Mouse (Mus musculus) cerebellum, adult 9-11 months (tissue): Measurements from ENCODE around the gene C1galt1c1.
A peak's percentile ranks its signal among the peaks of the same experiment; 100 is the strongest.

Experiments used
- DNase-seq: peaks from one replicate; pipeline ENCODE4 v3.0.0; 2022

Gene C1galt1c1

DNA sequence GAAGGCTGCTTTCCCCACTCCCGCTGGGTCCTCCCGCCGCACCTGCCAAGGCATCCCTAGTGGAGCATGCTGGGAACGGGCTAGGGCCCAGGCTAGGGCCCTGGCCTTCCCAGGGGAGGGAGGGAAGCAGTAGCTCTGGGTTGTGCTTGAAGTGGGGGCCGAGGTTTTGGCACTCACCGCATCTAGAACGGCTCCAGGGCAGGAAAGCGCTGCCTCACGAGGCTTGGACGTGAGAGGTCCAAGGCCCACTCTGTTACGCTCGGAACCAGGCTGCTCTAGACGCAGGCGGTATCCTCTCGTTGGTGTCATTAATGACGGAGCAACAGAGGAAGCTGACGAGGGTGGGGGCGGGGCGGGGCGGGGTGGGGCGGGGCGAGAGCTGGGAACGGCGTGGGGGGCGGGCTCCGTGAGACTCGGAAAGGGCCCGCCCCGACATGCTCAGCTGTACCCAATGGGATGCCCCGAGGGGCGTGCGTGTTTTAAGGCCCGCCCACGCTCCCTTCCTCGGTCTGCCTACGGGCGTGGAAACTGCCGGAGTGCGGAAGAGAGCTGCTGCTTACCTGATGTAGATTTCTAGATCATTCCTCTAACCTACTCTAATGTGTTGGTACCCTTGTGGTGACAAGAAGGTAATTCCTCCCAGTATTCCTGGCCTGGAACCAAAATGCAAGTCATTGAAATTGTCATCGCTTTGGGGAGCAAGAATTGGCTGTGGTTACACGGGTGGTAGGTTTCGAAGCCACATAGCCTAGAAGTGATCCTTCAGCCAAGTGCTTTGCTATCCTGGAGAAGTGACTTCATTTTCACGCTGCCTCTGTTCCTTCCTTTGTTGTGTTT, at the start of gene C1galt1c1:
Gene C1galt1c1 (minus strand): TSS at position 287 of the 837 bp plus-strand sequence.
- peak; percentile 94 for DNase-seq

GRCm38 (mm10) chrX:38681972-38682371, 47.1 kb upstream of the C1galt1c1 start:
- no peak for DNase-seq

DNA sequence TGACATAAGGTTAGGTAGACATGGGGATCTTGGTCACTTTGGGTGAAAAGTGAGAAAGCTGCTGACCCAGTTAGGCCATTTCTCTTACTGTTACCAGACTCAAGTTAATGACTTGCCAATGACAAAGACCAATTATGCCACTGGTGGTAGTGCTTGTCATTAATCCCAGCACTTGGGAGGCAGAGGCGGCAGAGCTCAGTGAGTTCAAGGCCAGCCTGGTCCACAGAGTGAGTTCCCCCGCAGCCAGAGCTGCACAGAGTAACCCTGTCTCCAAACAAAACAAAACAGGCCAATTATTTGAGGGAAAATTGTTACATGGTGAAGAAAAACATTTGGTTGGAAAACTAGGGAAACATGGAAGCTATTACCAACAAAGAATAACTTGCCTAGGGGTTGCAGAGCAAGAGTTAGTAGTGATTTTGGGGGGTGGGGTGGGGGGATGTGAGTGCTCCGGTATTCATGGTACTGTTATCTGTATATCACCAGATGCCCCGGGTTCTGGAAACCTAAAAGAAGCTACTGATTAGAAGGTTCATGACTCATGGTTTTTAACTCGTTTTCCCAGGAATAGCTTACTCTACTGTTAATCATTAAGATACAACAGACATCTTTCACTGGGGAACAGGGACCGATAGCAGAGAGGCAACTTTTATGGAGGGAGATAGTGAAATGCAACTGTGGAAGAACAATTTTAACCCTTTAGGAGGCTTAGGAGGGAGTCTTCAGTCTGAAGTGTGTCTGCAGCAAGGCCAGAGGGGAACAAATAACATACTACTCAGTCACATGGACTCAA, 34.4 kb upstream of the C1galt1c1 start:
- DNase-seq: no peak

- no peak for DNase-seq
Measured at GRCm38 (mm10) chrX:38656206-38656883, 21.5 kb upstream of the C1galt1c1 start.

GRCm38 (mm10) chrX:38654681-38655080, 19.8 kb upstream of the C1galt1c1 start:
- no peak for DNase-seq

GRCm38 (mm10) chrX:38653181-38653580, 18.3 kb upstream of the C1galt1c1 start:
- DNase-seq: no peak

DNA sequence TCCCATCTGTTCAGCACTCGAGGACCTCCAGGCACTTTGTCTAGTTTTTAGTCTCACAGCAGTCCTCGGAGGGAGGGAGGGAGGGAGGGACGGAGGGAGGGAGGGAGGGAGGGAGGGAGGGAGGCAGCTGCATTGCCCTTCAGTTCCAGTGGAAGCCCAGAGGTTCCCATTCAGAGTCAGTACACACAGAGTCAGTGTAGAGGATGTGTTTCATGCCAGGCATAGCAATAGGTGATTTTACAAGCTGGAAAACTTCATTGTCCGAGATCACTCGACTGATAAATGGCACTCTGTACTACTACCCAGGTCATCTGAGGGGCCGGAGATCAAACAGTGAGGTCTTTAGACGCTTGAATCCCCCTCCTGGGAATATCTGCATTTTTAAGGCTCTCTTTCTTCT, 16.3 kb upstream of the C1galt1c1 start:
- DNase-seq: no peak

DNA sequence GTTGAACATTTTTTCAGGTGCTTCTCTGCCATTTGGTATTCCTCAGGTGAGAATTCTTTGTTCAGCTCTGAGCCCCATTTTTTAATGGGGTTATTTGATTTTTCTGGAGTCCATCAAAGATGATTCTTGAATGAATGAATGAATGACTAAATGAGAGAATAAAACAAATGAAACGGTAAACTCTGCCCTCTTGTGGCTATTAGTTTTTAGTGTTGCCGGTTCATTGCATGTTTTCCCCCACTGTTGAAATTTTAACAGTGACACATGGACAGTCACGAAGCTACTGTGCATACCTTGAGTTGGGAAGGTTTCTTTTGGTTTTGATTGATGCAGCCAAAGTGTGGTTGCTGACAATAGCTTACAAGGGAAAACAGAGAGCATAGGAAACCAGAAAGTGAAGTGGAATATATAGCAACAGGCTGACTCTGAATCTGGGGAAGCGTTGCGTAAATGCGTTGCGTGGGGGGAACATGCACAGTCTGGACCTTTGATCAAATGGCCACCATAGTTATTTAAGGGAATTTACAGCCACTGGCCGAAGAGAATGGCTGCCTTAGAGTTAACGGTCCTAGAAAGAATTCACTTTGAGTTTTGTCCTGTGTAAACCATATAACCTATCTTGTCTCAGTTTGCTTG, 15.6 kb upstream of the C1galt1c1 start:
- no peak for DNase-seq

DNA sequence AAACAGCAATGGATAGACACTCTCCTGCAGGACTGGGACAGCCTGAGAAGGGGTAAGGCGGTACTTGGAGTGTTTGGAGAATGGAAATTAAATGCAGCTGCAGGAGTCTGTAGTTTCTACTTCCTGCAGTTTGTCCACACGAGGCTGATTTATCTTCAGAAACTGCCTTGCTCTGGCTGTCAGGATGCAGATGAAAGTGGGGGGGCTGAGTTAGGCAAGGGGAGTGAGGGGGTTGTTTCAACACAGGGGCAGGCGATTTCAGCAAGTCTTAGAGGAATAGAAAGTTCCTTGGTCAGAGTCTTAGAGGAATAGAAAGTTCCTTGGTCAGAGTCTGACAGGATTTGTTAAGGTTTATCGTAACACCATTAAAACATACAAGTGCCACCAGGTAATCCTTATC, 7.3 kb upstream of the C1galt1c1 start:
- DNase-seq: no peak

- no peak for DNase-seq
Measured at GRCm38 (mm10) chrX:38641435-38641834, 6.5 kb upstream of the C1galt1c1 start.

GRCm38 (mm10) chrX:38635638-38635931, 698 bp upstream of the C1galt1c1 start:
- no peak for DNase-seq

DNA sequence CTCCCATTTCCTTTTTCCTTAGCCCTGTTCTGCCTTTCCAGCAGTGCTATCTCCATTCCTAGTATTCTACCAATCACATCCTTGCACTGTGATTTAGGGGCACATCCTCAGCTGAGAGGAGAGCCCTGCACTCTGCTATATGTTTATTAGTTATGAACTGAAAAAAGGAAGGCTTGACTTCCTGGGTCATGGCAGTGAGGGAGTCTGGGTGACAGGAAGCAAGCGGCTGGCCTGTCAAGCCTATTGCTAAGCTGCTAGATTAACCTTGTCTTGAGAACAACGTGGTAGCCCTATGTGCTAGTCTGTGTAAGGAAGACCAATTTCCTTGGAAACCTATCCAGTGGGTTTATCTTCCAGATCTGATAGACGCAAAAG, 33.9 kb downstream of the C1galt1c1 start:
- peak; percentile 30 for DNase-seq

- peak; percentile 85 for DNase-seq
Measured at GRCm38 (mm10) chrX:38600177-38600994, 34.5 kb downstream of the C1galt1c1 start, which contains the start of gene Mcts1. Gene Mcts1 (plus strand): TSS chrX:38600578.

- DNase-seq: no peak
Measured at GRCm38 (mm10) chrX:38593180-38593889, 41.6 kb downstream of the C1galt1c1 start.

DNA sequence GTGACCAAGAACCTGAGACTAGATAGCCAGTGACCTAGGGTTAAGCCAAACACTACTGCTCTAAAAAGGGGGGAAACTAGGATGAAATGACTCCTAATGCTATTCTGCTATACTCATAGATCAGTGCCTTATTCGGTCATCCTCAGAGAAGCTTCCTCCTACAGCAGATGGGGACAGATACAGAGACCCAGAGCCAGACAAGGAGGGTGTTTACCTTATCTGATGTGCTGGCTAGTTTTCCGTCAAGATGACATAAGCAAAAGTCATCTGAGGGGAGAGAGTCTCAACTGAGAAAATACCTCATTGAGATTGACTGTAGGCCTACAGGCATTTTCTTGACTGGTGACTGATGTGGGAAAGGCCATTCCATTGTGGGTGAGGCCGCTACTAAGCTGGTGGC, 43.1 kb downstream of the C1galt1c1 start:
- DNase-seq: no peak

DNA sequence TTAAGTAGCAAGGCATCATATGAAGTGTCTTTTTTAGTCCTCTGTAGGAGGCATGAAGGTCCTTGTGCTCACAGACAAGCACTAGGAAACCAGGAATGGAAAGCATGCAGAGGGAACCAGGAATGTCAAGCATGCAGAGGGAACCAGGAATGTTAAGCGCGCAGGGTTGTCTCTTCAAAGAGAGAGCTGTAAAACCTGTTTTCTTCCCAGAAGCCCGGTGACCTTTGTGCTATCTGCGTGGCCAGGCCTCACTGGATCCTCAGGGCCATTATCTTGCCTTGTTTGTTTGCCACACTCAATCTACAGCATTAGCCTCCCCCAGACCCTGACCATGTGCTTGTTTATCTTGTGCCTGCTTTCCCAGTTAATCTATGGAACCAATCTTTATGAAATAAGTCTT, 45.1 kb downstream of the C1galt1c1 start:
- DNase-seq: no peak

- DNase-seq: no peak
Measured at GRCm38 (mm10) chrX:38583261-38583660, 51.6 kb downstream of the C1galt1c1 start.

DNA sequence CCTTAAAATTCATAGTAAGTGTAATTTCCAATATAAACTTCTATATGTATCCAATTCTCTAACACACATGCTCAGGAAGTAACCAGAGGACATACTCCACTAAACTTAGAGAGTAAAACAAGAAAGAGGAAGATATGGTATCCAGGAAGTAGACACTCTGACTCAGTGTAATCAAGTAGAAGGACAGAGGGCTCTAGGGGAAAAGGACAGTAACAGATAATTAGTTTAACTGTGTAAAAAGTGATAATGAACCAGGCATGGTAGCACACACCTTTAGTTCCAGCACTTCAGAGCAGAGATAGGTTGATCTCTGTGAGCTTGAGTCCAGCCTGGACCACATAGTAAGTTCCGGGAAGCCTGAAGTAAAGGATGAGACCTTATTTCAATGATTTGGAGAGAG, 53.7 kb downstream of the C1galt1c1 start:
- DNase-seq: no peak
